Mouse (Mus musculus) hindbrain, embryonic 16.5 days (tissue): ENCODE measurements around the gene Stxbp2. TPM values are rescaled to one million over a fixed set of nuclear protein-coding genes. Genes with fewer than 3 reads are reported as not detected.

Experiments used
- ATAC-seq: fragments of 200-750 bp; cut with Nextera tagmentation; 2 replicates; pipeline ENCODE4 v1.8.0; 2017; ENCODE audit warnings: moderate TSS enrichment, moderate library complexity
- H3K27ac ChIP-seq: fragments of 300-500 bp; sonication (generic); 2 replicates; pipeline ENCODE4 v1.5.1; 2014; ENCODE audit warnings: low read depth, mild to moderate bottlenecking, control low read depth, low read length, moderate library complexity
- H3K27me3 ChIP-seq: fragments of 300-500 bp; sonication (generic); replicated peaks from 2 replicates; pipeline ENCODE4 v1.6.1; 2014; ENCODE audit warnings: low read length; ENCODE audit not compliant: control insufficient read depth, insufficient read depth
- H3K36me3 ChIP-seq: fragments of 300-500 bp; sonication (generic); 2 replicates; pipeline ENCODE4 v1.6.1; 2014; ENCODE audit warnings: mild to moderate bottlenecking, low read length, moderate library complexity, mixed read lengths; ENCODE audit not compliant: control insufficient read depth, insufficient read depth
- H3K4me1 ChIP-seq: fragments of 300-500 bp; sonication (generic); 2 replicates; pipeline ENCODE4 v1.6.1; 2014; ENCODE audit warnings: low read depth, low read length; ENCODE audit not compliant: control insufficient read depth, insufficient read depth
- H3K4me2 ChIP-seq: fragments of 300-500 bp; sonication (generic); 2 replicates; pipeline ENCODE4 v1.6.1; 2014; ENCODE audit warnings: mild to moderate bottlenecking, low read length, control low read depth, moderate library complexity
- H3K4me3 ChIP-seq: fragments of 300-500 bp; sonication (generic); 2 replicates; pipeline ENCODE4 v1.5.1; 2014; ENCODE audit warnings: mild to moderate bottlenecking, low read length, control low read depth, moderate library complexity
- H3K9ac ChIP-seq: fragments of 300-500 bp; sonication (generic); 2 replicates; pipeline ENCODE4 v1.6.1; 2014; ENCODE audit warnings: low read depth, mild to moderate bottlenecking, control low read depth, low read length, moderate library complexity
- H3K9me3 ChIP-seq: fragments of 300-500 bp; sonication (generic); 2 replicates; pipeline ENCODE4 v1.6.1; 2014; ENCODE audit warnings: mild to moderate bottlenecking, low read length, moderate library complexity; ENCODE audit not compliant: control insufficient read depth
- WGBS: fragments of 180-500 bp; shearing (Covaris S2); extraction: QIAGEN DNeasy Blood & Tissue Kit; methylation state at CpG from one replicate; pipeline ENCODE4 v1.1.7; 2014; 5-methylcytosine and 5-hydroxymethylcytosine counted together
- polyA plus RNA-seq: library from polyadenylated mRNA; unstranded; fragments of >200 nt; fragmentation: Nextera tagmentation; extraction: Ambion mirVana; gene quantifications from 2 replicates; pipeline ENCODE4 v1.2.1, GENCODE M21; 2015

Stxbp2 gene
- polyA plus RNA-seq, 1 experiment from 2014 or later, result 39.3 TPM

GRCm38 (mm10) chr8:3685422-3685821 is 54.7 kb downstream of the Stxbp2 start:
- no peak for ATAC-seq
- H3K4me3 ChIP-seq, result no peak overlapping the region
- H3K4me2 ChIP-seq, result no peak overlapping the region
- no peak overlapping the region for H3K9ac ChIP-seq
- no peaks in the 10 kb centered on the region for H3K27me3 ChIP-seq
- no peaks in the 10 kb centered on the region for H3K4me1 ChIP-seq
- no peaks in the 10 kb centered on the region for H3K9me3 ChIP-seq
- peaks cover 5% of the 10 kb centered on the region; the same call in 1 of the 2 replicates for H3K36me3 ChIP-seq
- H3K27ac ChIP-seq, result no peak overlapping the region
- 66% methylated on average over 5 of the region's 5 CpGs for WGBS

- no peak overlapping the region for H3K27ac ChIP-seq
- H3K4me3 ChIP-seq, result no peak overlapping the region
- H3K27me3 ChIP-seq, result no peaks in the 10 kb centered on the region
- no peaks in the 10 kb centered on the region for H3K4me1 ChIP-seq
- no peaks in the 10 kb centered on the region for H3K36me3 ChIP-seq
- no peak overlapping the region for H3K9ac ChIP-seq
- H3K9me3 ChIP-seq, result no peaks in the 10 kb centered on the region
- 78% methylated on average over 6 of the region's 6 CpGs for WGBS
- ATAC-seq, result no peak
- no peak overlapping the region for H3K4me2 ChIP-seq
These were observed 56.8 kb downstream of the Stxbp2 start for GRCm38 (mm10) chr8:3687537-3687936.

- no peak overlapping the region for H3K27ac ChIP-seq
- H3K4me2 ChIP-seq, result no peak overlapping the region
- H3K36me3 ChIP-seq, result no peaks in the 10 kb centered on the region
- no peaks in the 10 kb centered on the region for H3K4me1 ChIP-seq
- no peak overlapping the region for H3K9ac ChIP-seq
- 86% methylated on average over 3 of the region's 3 CpGs for WGBS
- no peaks in the 10 kb centered on the region for H3K27me3 ChIP-seq
- H3K9me3 ChIP-seq, result no peaks in the 10 kb centered on the region
- ATAC-seq, result no peak
- no peak overlapping the region for H3K4me3 ChIP-seq
These were observed 60.0 kb downstream of the Stxbp2 start for GRCm38 (mm10) chr8:3690774-3691173.

Other genes starting within 250 kb of the Stxbp2 start
- 11.5 and 11.7 TPM in 2 replicates for gene Arhgef18, start 237.9 kb upstream of the Stxbp2 start, polyA plus RNA-seq
- 4.2 and 4.3 TPM in 2 replicates for gene Pex11g, start 163.3 kb upstream of the Stxbp2 start, polyA plus RNA-seq
- gene Tex45, start 160.1 kb upstream of the Stxbp2 start, polyA plus RNA-seq, result 0.39 and 0.60 TPM in 2 replicates
- 55.3 and 65.3 TPM in 2 replicates for gene Zfp358, start 137.8 kb upstream of the Stxbp2 start, polyA plus RNA-seq
- 113 and 119 TPM in 2 replicates for gene Mcoln1, start 130.5 kb upstream of the Stxbp2 start, polyA plus RNA-seq
- gene Pnpla6, start 115.6 kb upstream of the Stxbp2 start, polyA plus RNA-seq, result 43.1 and 52.0 TPM in 2 replicates
- 0.36 and 0.39 TPM in 2 replicates for gene C330021F23Rik, start 63.0 kb upstream of the Stxbp2 start, polyA plus RNA-seq
- 42.3 and 47.8 TPM in 2 replicates for gene Camsap3, start 43.7 kb upstream of the Stxbp2 start, polyA plus RNA-seq
- 46.7 and 51.4 TPM in 2 replicates for gene Xab2, start 9.6 kb upstream of the Stxbp2 start, polyA plus RNA-seq
- gene Pet100, start 9.4 kb upstream of the Stxbp2 start, polyA plus RNA-seq, result 65.3 and 73.2 TPM in 2 replicates
- 24.9 and 30.6 TPM in 2 replicates for gene Pcp2, start 5.4 kb upstream of the Stxbp2 start, polyA plus RNA-seq
- 0.34 and 0.67 TPM in 2 replicates for gene Retn, start 24.8 kb downstream of the Stxbp2 start, polyA plus RNA-seq
- 0.14 and 0.24 TPM in 2 replicates for gene Mcemp1, start 34.8 kb downstream of the Stxbp2 start, polyA plus RNA-seq
- gene Fcor, start 41.4 kb downstream of the Stxbp2 start, polyA plus RNA-seq, result 20.9 and 21.7 TPM in 2 replicates
- 64.0 and 69.2 TPM in 2 replicates for gene Trappc5, start 45.3 kb downstream of the Stxbp2 start, polyA plus RNA-seq
- 0.41 and 0.45 TPM in 2 replicates for gene Fcer2a, start 63.2 kb downstream of the Stxbp2 start, polyA plus RNA-seq
- gene Clec4g, start 89.7 kb downstream of the Stxbp2 start, polyA plus RNA-seq, result not detected in 2 replicates
- gene Cd209a, start 118.0 kb downstream of the Stxbp2 start, polyA plus RNA-seq, result 0.34 TPM in 1 of 2 replicates, not detected in the other
- not detected in 2 replicates for gene Cd209e, start 223.4 kb downstream of the Stxbp2 start, polyA plus RNA-seq
- gene Cd209d, start 247.6 kb downstream of the Stxbp2 start, polyA plus RNA-seq, result not detected in 2 replicates